Mouse (Mus musculus): ENCODE measurements around the gene AC192777.2.
"Not testable (repeated sequence)": the region's sequence is repeated elsewhere in the genome, so short reads cannot be mapped to it uniquely, and the experiment has no call there.

AC192777.2 gene

DNA sequence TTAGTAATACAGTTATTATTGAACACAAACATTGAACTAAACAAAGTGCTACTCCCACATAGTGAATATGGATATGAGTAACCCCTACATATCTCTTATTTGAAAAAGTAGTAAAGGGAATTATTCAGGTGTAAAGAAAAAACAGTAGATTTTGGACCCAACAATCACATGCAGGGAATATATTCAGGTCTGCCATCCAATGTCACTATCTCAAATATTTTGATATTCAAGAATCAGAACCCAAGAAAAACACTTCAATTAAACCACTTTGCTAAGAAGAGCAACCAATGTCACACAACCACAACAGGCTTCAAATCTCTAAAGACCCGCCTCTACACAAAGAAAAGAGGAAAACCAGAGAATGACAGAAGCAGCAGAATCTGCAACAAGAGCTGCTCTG, at the start of gene AC192777.2:
TSS of gene AC192777.2 (plus strand) at position 301 of the 400 bp plus-strand sequence.
- not testable (repeated sequence) for DNase-seq (ENCODE audit: low spot score)

- DNase-seq (ENCODE audit: low spot score), result not testable (repeated sequence)
These were observed 20.9 kb downstream of the AC192777.2 start for GRCm38 (mm10) chr17:40116172-40116571.

GRCm38 (mm10) chr17:40116877-40117276, 21.6 kb downstream of the AC192777.2 start:
- DNase-seq (ENCODE audit: low spot score), result not testable (repeated sequence)
